Mouse (Mus musculus) brain, embryonic 14.5 days (tissue): ENCODE results near the gene Tiam2.

Source experiments
- CTCF ChIP-seq: fragments of 200-500 bp; IDR thresholded peaks from 2 replicates; pipeline ENCODE4 v1.5.1; 2012; ENCODE audit warnings: inconsistent platforms, mild to moderate bottlenecking, moderate library complexity, borderline replicate concordance; ENCODE audit not compliant: insufficient read depth, insufficient read length; ENCODE audit errors: extremely low read depth
- POLR2A ChIP-seq: fragments of 200-500 bp; IDR thresholded peaks from 2 replicates; pipeline ENCODE4 v1.6.1; 2012; ENCODE audit warnings: mild to moderate bottlenecking, inconsistent platforms, borderline replicate concordance; ENCODE audit not compliant: poor library complexity, insufficient read depth, insufficient read length, severe bottlenecking; ENCODE audit errors: extremely low read depth

DNA sequence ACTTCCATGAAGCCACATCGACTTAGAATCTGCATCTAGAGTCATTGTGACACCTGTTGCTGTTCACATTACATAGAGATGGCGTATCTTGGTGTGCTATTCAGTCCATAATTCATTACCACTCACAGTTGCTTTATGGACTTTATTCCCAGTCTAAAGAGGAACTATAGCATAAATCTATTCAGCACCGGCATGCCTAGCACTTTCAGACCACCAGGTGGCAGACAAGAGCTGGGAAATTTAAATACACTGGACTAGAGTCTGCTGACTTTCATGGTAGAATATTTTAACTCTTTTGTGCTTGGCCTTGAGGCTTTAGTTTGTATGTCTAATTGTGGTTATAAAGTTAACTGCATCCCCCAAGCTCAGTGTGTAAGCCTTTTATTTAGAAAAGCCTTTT, 122.4 kb downstream of the Tiam2 start:
- TF ChIP-seq CTCF = peak; percentile 83; the same call in 1 of the 2 replicates
- TF ChIP-seq POLR2A = no peak
